Mouse (Mus musculus): Measurements from ENCODE around the gene Cdkl2. TPM values are rescaled to one million over a fixed set of nuclear protein-coding genes. Genes with fewer than 3 reads are reported as not detected.

Gene Cdkl2
- polyA plus RNA-seq (2012; ENCODE audit: low replicate concordance), result 0.13 and 0.58 TPM in 2 replicates

GRCm38 (mm10) chr5:92043783-92044182, at the start of gene Cdkl2:
Gene Cdkl2, minus strand, starts transcription at chr5:92043883.

GRCm38 (mm10) chr5:92083417-92084038, 39.8 kb upstream of the Cdkl2 start, which contains the start of gene G3bp2:
Gene G3bp2, minus strand, starts transcription at chr5:92083719.

GRCm38 (mm10) chr5:91987236-91987635, 56.4 kb downstream of the Cdkl2 start, which contains the start of gene Odaph:
Gene Odaph, plus strand, starts transcription at chr5:91987475.

GRCm38 (mm10) chr5:91962639-91963440, 80.8 kb downstream of the Cdkl2 start, which contains the start of gene Rchy1:
Gene Rchy1, minus strand, starts transcription at chr5:91963068.

Other genes with a start within 250 kb of the Cdkl2 start
- gene Rchy1, start 80.8 kb downstream of the Cdkl2 start, polyA plus RNA-seq (2012; ENCODE audit: low replicate concordance), result 14.4 and 21.3 TPM in 2 replicates
- gene Odaph, start 56.4 kb downstream of the Cdkl2 start, polyA plus RNA-seq (2012; ENCODE audit: low replicate concordance), result 0.34 TPM in 1 of 2 replicates, not detected in the other
- 16.5 and 19.7 TPM in 2 replicates for gene G3bp2, start 39.8 kb upstream of the Cdkl2 start, polyA plus RNA-seq (2012; ENCODE audit: low replicate concordance)
- gene Uso1, start 94.1 kb upstream of the Cdkl2 start, polyA plus RNA-seq (2012; ENCODE audit: low replicate concordance), result 6.1 and 37.8 TPM in 2 replicates
- gene U90926, start 171.5 kb upstream of the Cdkl2 start, polyA plus RNA-seq (2012; ENCODE audit: low replicate concordance), result not detected in 2 replicates
- gene Ppef2, start 212.4 kb upstream of the Cdkl2 start, polyA plus RNA-seq (2012; ENCODE audit: low replicate concordance), result 0.18 TPM in 1 of 2 replicates, not detected in the other
- 43.7 and 90.0 TPM in 2 replicates for gene Naaa, start 234.3 kb upstream of the Cdkl2 start, polyA plus RNA-seq (2012; ENCODE audit: low replicate concordance)

Data from hematopoietic multipotent progenitor cell, adult 10-12 weeks (in vitro differentiated cells).